Mouse (Mus musculus): ENCODE results near the gene S100z. TPM values are rescaled to one million over a fixed set of nuclear protein-coding genes. Genes with fewer than 3 reads are reported as not detected.
A peak's percentile ranks its signal among the peaks of the same experiment; 100 is the strongest.

The S100z gene
- polyA plus RNA-seq, 1 experiment, result not detected

DNA sequence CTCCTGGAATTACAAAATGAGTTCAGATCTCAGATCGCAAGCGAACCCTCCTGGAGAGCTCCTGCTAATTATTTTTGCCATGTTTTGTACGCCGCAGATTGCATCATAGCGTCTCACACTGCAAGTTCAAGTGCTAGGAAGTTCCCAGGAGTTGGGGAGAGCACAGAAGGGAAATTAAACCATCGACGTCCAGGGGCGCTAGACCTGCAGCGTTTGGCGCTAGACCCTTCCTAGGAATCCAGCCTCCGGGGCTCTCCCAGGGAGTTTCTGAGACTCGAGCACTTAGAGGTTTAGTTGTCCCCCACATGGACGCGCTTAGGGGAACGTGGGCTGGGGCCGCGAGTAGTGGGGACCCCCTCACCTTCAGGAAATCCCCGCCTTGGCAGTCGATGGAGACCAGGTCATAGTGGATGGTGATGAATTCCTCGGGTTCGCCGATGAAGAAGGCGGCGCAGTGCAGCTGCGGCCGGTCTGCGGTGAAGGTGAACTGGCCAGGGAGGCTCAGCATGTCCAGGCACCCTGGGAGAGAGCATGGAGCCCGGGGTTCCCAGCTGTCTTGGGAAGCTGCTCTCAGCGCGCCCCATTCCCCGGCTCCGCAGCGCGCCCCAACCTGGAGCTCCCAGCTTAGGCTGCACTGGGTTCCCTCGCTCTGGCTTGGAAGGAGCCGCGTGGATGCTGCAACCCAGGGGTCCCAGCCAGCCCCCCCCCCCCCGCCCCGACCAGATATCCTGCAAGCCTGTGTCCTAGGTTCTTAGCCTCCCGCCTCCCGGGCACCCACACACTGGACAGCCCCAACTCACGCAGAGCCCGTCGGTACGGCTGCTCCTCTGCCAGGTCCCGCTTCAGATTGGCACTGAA lies 34.9 kb downstream of the S100z start:
- Histone ChIP-seq H3K27me3 (ENCODE audit: control insufficient read depth, insufficient read depth, insufficient read length) (no peaks in the 10 kb centered on the region), H3K4me3 (no peak overlapping the region), H3K4me2 (ENCODE audit: low read depth) (peak overlapping the region; percentile 42), H3K36me3 (ENCODE audit: control insufficient read depth, insufficient read depth) (no peaks in the 10 kb centered on the region), H3ac (ENCODE audit: control insufficient read depth, insufficient read length) (no peak overlapping the region), H3K79me2 (ENCODE audit: control insufficient read depth, insufficient read depth) (no peaks in the 10 kb centered on the region)
- no peak for TF ChIP-seq TCF3 (IDR thresholded peaks at IDR 0.05; ENCODE audit: insufficient read length, low read depth)
- TF ChIP-seq CEBPB (IDR thresholded peaks at IDR 0.05; ENCODE audit: insufficient read depth, poor library complexity, severe bottlenecking), result 0 out of 2 replicates have a peak, but pooled peaks have one; percentile 26

DNA sequence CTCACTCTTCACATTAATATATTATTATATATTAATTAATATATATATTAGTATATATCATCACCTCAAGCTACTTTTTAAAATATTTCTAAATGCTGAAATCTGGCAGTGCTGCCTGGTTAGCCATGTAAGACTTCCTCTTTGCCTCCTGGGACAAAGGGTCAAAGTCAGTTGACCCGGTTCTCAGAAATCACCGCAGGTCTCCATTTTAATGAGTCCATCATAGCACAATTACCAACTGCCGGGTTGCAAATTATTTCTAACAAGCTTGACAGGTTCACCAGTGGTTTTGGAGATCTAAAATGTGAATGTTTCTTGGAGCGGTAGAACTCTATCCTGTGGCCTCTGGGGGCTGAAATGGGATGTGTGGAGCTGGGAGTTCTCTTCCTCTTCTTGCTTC lies 35.6 kb downstream of the S100z start:
- TF ChIP-seq POLR2A (IDR thresholded peaks at IDR 0.05; ENCODE audit: insufficient read length, low read depth) (no peak), REST (IDR thresholded peaks at IDR 0.05; ENCODE audit: insufficient read depth, insufficient read length) (no peak), TCF3 (IDR thresholded peaks at IDR 0.05; ENCODE audit: insufficient read length, low read depth) (no peak), SRF (IDR thresholded peaks at IDR 0.05; ENCODE audit: control insufficient read depth, insufficient read length, low read depth) (no peak)
- no peak overlapping the region for H3ac ChIP-seq (ENCODE audit: control insufficient read depth, insufficient read length)
- H3K36me3 ChIP-seq (ENCODE audit: control insufficient read depth, insufficient read depth), result no peaks in the 10 kb centered on the region
- H3K4me3 ChIP-seq, result no peak overlapping the region
- no peaks in the 10 kb centered on the region for H3K27me3 ChIP-seq (ENCODE audit: control insufficient read depth, insufficient read depth, insufficient read length)
- no peak overlapping the region for H3K4me2 ChIP-seq (ENCODE audit: low read depth)
- no peaks in the 10 kb centered on the region for H3K79me2 ChIP-seq (ENCODE audit: control insufficient read depth, insufficient read depth)

DNA sequence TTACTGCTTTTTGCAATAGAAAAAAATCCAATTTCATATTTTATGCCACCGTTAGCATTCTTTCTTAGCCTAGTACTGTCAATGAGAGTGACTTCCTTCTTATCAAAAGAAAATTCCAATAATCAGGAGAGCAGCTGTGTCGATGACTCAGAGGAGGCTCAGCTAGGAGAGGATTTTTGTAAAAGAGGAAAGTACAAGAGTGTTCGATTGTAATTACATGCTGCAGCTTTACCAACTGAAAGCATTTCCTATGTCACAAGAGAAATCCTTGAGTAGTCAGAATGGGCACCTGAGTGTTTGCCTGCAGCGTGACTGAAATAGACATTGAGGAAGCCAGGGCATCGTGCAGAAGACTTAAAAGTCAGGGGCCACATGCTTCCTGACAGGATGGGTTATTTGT lies 39.0 kb downstream of the S100z start:
- H3K4me3 ChIP-seq, result no peak overlapping the region
- H3K4me2 ChIP-seq (ENCODE audit: low read depth), result no peak overlapping the region
- H3ac ChIP-seq (ENCODE audit: control insufficient read depth, insufficient read length), result no peak overlapping the region
- H3K79me2 ChIP-seq (ENCODE audit: control insufficient read depth, insufficient read depth), result no peaks in the 10 kb centered on the region
- TF ChIP-seq USF1 (IDR thresholded peaks at IDR 0.05; ENCODE audit: low read depth), result no peak
- no peak for TF ChIP-seq MAX (IDR thresholded peaks at IDR 0.05; ENCODE audit: low read depth)
- no peak for TF ChIP-seq REST (IDR thresholded peaks at IDR 0.05; ENCODE audit: insufficient read depth, insufficient read length)
- no peak for TF ChIP-seq SRF (IDR thresholded peaks at IDR 0.05; ENCODE audit: control insufficient read depth, insufficient read length, low read depth)
- TF ChIP-seq POLR2A (IDR thresholded peaks at IDR 0.05; ENCODE audit: insufficient read length, low read depth), result no peak
- no peak for TF ChIP-seq MYOG (IDR thresholded peaks at IDR 0.05; ENCODE audit: control insufficient read depth in 1 of 3, insufficient read depth in 1 of 3, insufficient read length in 2 of 3, low read depth in 2 of 3)
- no peak for TF ChIP-seq TCF3 (IDR thresholded peaks at IDR 0.05; ENCODE audit: insufficient read length, low read depth)
- no peak for TF ChIP-seq CEBPB (IDR thresholded peaks at IDR 0.05; ENCODE audit: insufficient read depth, poor library complexity, severe bottlenecking)
- no peak for TF ChIP-seq MYOD1 (IDR thresholded peaks at IDR 0.05; ENCODE audit: control insufficient read depth in 1 of 3, insufficient read length in 2 of 3, low read depth in 2 of 3)
- TF ChIP-seq E2F4 (IDR thresholded peaks at IDR 0.05; ENCODE audit: insufficient read depth), result no peak
- no peak for TF ChIP-seq TCF12 (IDR thresholded peaks at IDR 0.05; ENCODE audit: insufficient read depth, poor library complexity, severe bottlenecking)
- TF ChIP-seq POLR2AphosphoS2 (IDR thresholded peaks at IDR 0.05; ENCODE audit: insufficient read length, low read depth), result no peak
- H3K36me3 ChIP-seq (ENCODE audit: control insufficient read depth, insufficient read depth), result no peaks in the 10 kb centered on the region
- H3K27me3 ChIP-seq (ENCODE audit: control insufficient read depth, insufficient read depth, insufficient read length), result no peaks in the 10 kb centered on the region

DNA sequence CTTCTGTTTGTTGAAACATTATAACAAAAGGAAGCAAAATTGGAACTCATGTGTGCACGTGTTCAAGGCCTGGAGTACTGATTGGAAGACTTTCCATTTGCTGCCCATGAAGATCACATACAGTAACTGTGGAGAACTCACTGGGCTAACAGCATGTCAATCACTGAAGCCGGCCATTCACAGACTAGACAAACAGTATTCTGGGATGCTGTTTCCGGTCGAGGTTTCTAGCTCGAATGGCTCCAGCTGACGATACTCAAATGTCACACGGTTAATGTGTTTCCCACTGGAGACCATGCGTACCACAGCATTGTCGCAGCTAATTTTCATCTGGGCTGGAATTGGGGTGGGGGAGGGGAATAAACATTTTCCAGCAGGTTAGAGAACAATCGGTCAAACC lies 46.8 kb downstream of the S100z start:
- Histone ChIP-seq H3K4me2 (ENCODE audit: low read depth) (no peak overlapping the region), H3K27me3 (ENCODE audit: control insufficient read depth, insufficient read depth, insufficient read length) (no peaks in the 10 kb centered on the region), H3K36me3 (ENCODE audit: control insufficient read depth, insufficient read depth) (no peaks in the 10 kb centered on the region), H3K79me2 (ENCODE audit: control insufficient read depth, insufficient read depth) (no peaks in the 10 kb centered on the region), H3ac (ENCODE audit: control insufficient read depth, insufficient read length) (no peak overlapping the region), H3K4me3 (no peak overlapping the region)
- TF ChIP-seq CEBPB (IDR thresholded peaks at IDR 0.05; ENCODE audit: insufficient read depth, poor library complexity, severe bottlenecking) (no peak), MYOD1 (IDR thresholded peaks at IDR 0.05; ENCODE audit: control insufficient read depth in 1 of 3, insufficient read length in 2 of 3, low read depth in 2 of 3) (no peak), POLR2A (IDR thresholded peaks at IDR 0.05; ENCODE audit: insufficient read length, low read depth) (no peak), REST (IDR thresholded peaks at IDR 0.05; ENCODE audit: insufficient read depth, insufficient read length) (no peak), POLR2AphosphoS2 (IDR thresholded peaks at IDR 0.05; ENCODE audit: insufficient read length, low read depth) (no peak), TCF12 (IDR thresholded peaks at IDR 0.05; ENCODE audit: insufficient read depth, poor library complexity, severe bottlenecking) (no peak), USF1 (IDR thresholded peaks at IDR 0.05; ENCODE audit: low read depth) (no peak), TCF3 (IDR thresholded peaks at IDR 0.05; ENCODE audit: insufficient read length, low read depth) (no peak), MYOG (IDR thresholded peaks at IDR 0.05; ENCODE audit: control insufficient read depth in 1 of 3, insufficient read depth in 1 of 3, insufficient read length in 2 of 3, low read depth in 2 of 3) (no peak), SRF (IDR thresholded peaks at IDR 0.05; ENCODE audit: control insufficient read depth, insufficient read length, low read depth) (no peak), MAX (IDR thresholded peaks at IDR 0.05; ENCODE audit: low read depth) (no peak), E2F4 (IDR thresholded peaks at IDR 0.05; ENCODE audit: insufficient read depth) (no peak)

DNA sequence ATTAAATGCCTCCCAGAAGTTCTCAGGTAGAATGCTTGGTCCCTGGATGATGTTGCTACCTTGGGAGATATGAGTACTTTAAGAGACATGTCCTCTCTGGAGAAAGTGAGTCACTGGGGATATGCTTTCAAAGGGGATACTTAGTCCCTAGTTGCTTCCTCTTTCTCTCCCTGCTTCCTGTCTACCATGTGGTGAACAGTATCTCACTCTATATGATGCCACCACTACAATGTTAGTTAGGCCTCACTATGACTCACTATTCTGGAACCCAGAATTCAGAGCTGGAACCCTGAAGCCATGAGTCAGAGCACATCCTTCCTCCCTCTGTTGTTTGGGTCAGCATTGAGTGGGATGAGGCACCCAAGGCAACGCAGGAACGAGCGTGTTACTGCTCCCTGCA lies 51.0 kb downstream of the S100z start:
- no peaks in the 10 kb centered on the region for H3K79me2 ChIP-seq (ENCODE audit: control insufficient read depth, insufficient read depth)
- H3ac ChIP-seq (ENCODE audit: control insufficient read depth, insufficient read length), result no peak overlapping the region
- no peak overlapping the region for H3K4me2 ChIP-seq (ENCODE audit: low read depth)
- H3K36me3 ChIP-seq (ENCODE audit: control insufficient read depth, insufficient read depth), result no peaks in the 10 kb centered on the region
- H3K27me3 ChIP-seq (ENCODE audit: control insufficient read depth, insufficient read depth, insufficient read length), result no peaks in the 10 kb centered on the region
- TF ChIP-seq MYOG (IDR thresholded peaks at IDR 0.05; ENCODE audit: control insufficient read depth in 1 of 3, insufficient read depth in 1 of 3, insufficient read length in 2 of 3, low read depth in 2 of 3) (no peak), MYOD1 (IDR thresholded peaks at IDR 0.05; ENCODE audit: control insufficient read depth in 1 of 3, insufficient read length in 2 of 3, low read depth in 2 of 3) (no peak), USF1 (IDR thresholded peaks at IDR 0.05; ENCODE audit: low read depth) (no peak)
- no peak overlapping the region for H3K4me3 ChIP-seq

Other genes with a start within 250 kb of the S100z start
- 0.05 TPM for gene Pde8b, start 228.4 kb downstream of the S100z start, polyA plus RNA-seq (2012; fragmentation: generic; extraction: Trizol)
- gene Zbed3, start 155.1 kb downstream of the S100z start, polyA plus RNA-seq (2012; fragmentation: generic; extraction: Trizol), result 24.6 TPM
- 12.3 TPM for gene Aggf1, start 103.4 kb downstream of the S100z start, polyA plus RNA-seq (2012; fragmentation: generic; extraction: Trizol)
- 0.32 TPM for gene Crhbp, start 33.8 kb downstream of the S100z start, polyA plus RNA-seq (2012; fragmentation: generic; extraction: Trizol)
- not detected for gene F2rl1, start 46.5 kb upstream of the S100z start, polyA plus RNA-seq (2012; fragmentation: generic; extraction: Trizol)
- gene F2r, start 139.8 kb upstream of the S100z start, polyA plus RNA-seq (2012; fragmentation: generic; extraction: Trizol), result 23.6 TPM
- gene F2rl2, start 218.1 kb upstream of the S100z start, polyA plus RNA-seq (2012; fragmentation: generic; extraction: Trizol), result 1.1 TPM